ENCODE assay signal across 9 mouse cellular contexts in genomic region chr1:78707280-78707679, GRCm38 (mm10). TPM values are rescaled to one million over a fixed set of nuclear protein-coding genes. Genes with fewer than 3 reads are reported as not detected.
DNase-seq lines count a peak whose midpoint lies in the region; TF ChIP-seq lines count a peak whose summit lies in the region.
"Had no signal": no experiment of that assay in that cellular context is flagged by ENCODE, and none has a peak within 500 bp of the region (broad histone marks: within the 10 kb centered on the region; RNA-seq: fewer than 3 reads in every experiment).

No protein-coding gene starts in this region.

- no peaks in the 10 kb centered on the region for H3K79me2 ChIP-seq in MEL (ENCODE audit: control insufficient read depth, insufficient read depth, low read length, poor library complexity)

- no peaks in the 10 kb centered on the region for H3K27me3 ChIP-seq in MEL (ENCODE audit: control insufficient read depth in 1 of 2, insufficient read depth in 2 of 2, low read length in 2 of 2)
- H3K27me3 ChIP-seq: megakaryocyte, embryonic 14.5 days had no signal

- H3K27ac ChIP-seq in left cerebral cortex, adult 2 months = no peak overlapping the region
- H3K27ac ChIP-seq in MEL (ENCODE audit: control insufficient read depth, low read depth, low read length) = no peak overlapping the region

- no peaks in the 10 kb centered on the region for H3K9me3 ChIP-seq in MEL (replicated peaks; ENCODE audit: insufficient read depth, low read length)
- H3K9me3 ChIP-seq: megakaryocyte, embryonic 14.5 days had no signal

- H3K4me1 ChIP-seq in MEL (ENCODE audit: control insufficient read depth in 1 of 2, insufficient read depth in 2 of 2, low read length in 2 of 2) = no peaks in the 10 kb centered on the region

- no peak for TF ChIP-seq POLR2A in MEL (IDR thresholded peaks at IDR 0.05; ENCODE audit: control insufficient read depth in 1 of 2, insufficient read depth in 1 of 2, low read depth in 1 of 2, low read length in 2 of 2, poor library complexity in 1 of 2)

- peak; percentile 36 to 48 for DNase-seq in cerebellum, postnatal 10 days
- no peak for DNase-seq in cerebellum, adult 8-10 months
- DNase-seq in left cerebral cortex, adult 2 months (ENCODE audit: extremely low spot score in 1 of 2, low spot score in 2 of 2) = no peak
- DNase-seq in left cerebral cortex, adult 11 months (ENCODE audit: low spot score) = no peak
- peak; percentile 59 for DNase-seq in MEL (ENCODE audit: low read depth, low spot score)
- DNase-seq in mesoderm, embryonic 11.5 days (ENCODE audit: low read depth, low spot score) = peak; percentile 13
- no peak for DNase-seq in urinary bladder, postnatal 25 days (ENCODE audit: low spot score)
- no peak for DNase-seq in heart, adult 18-20 months

- intact Hi-C loops in left cerebral cortex, adult 2 months (cut with DNase I) = no loop called here

- no peak overlapping the region for H3K4me3 ChIP-seq in left cerebral cortex, adult 2 months
- no peak overlapping the region for H3K4me3 ChIP-seq in MEL (ENCODE audit: control insufficient read depth in 1 of 2, insufficient read depth in 1 of 2, low read depth in 2 of 2, low read length in 2 of 2)
- H3K4me3 ChIP-seq: megakaryocyte, embryonic 14.5 days had no signal

- no peak for TF ChIP-seq EP300 in MEL (IDR thresholded peaks at IDR 0.05; ENCODE audit: low read depth in 1 of 2, low read length in 2 of 2)

- peak; percentile 29 for TF ChIP-seq RAD21 in MEL (IDR thresholded peaks at IDR 0.05; ENCODE audit: low read depth, low read length)

- no peak overlapping the region for H3K9ac ChIP-seq in MEL (ENCODE audit: control insufficient read depth, low read depth, low read length, poor library complexity, severe bottlenecking)

- H3K36me3 ChIP-seq in MEL (ENCODE audit: control insufficient read depth in 1 of 2, insufficient read depth in 2 of 2, low read length in 2 of 2) = peaks cover 0 to 2% of the 10 kb centered on the region in 2 experiments; a peak in 2 of 4 replicates

- TF ChIP-seq CTCF in left cerebral cortex, adult 2 months (IDR thresholded peaks at IDR 0.05) = peak; percentile 62
- peak in 2 of 3 experiments; percentile 26 to 41; a peak in 3 of 6 replicates for TF ChIP-seq CTCF in MEL (IDR thresholded peaks at IDR 0.05 in 2 of 3, conservative IDR thresholded peaks at IDR 0.05 in 1 of 3; ENCODE audit: control insufficient read depth in 1 of 3, insufficient read depth in 1 of 3, low read depth in 2 of 3, low read length in 3 of 3, poor library complexity in 1 of 3, severe bottlenecking in 1 of 3)

TF ChIP-seq in MEL, 35 proteins besides CTCF, POLR2A, EP300 and RAD21:
- 0 out of 2 replicates have a peak, but pooled peaks have one; percentile 30 for TF ChIP-seq MYC (IDR thresholded peaks at IDR 0.05; ENCODE audit: low read depth, low read length)
- no peak for TF ChIP-seq POLR2AphosphoS2 (IDR thresholded peaks at IDR 0.05; ENCODE audit: low read length)
- TF ChIP-seq SMC3 (IDR thresholded peaks at IDR 0.05; ENCODE audit: low read depth, low read length) = 0 out of 2 replicates have a peak, but pooled peaks have one; percentile 31
- no peak for TF ChIP-seq ZNF384 (IDR thresholded peaks at IDR 0.05; ENCODE audit: low read depth, low read length)
- TF ChIP-seq JUND (IDR thresholded peaks at IDR 0.05; ENCODE audit: low read depth, low read length) = no peak
- no peak for TF ChIP-seq E2F4 (IDR thresholded peaks at IDR 0.05; ENCODE audit: borderline replicate concordance, low read depth, low read length)
- no peak for TF ChIP-seq MAX (IDR thresholded peaks at IDR 0.05; ENCODE audit: low read length)
- TF ChIP-seq USF1 (IDR thresholded peaks at IDR 0.05; ENCODE audit: low read depth, low read length) = peak; percentile 44; the same call in 1 of the 2 replicates
- TF ChIP-seq UBTF (IDR thresholded peaks at IDR 0.05; ENCODE audit: borderline replicate concordance, insufficient read depth, low read depth, low read length) = no peak
- no peak for TF ChIP-seq CHD2 (IDR thresholded peaks at IDR 0.05; ENCODE audit: low read length)
- no peak for TF ChIP-seq GABPA (IDR thresholded peaks at IDR 0.05; ENCODE audit: low read depth, low read length)

RNA-seq across cellular contexts. Expression of gene Utp14b, which starts 49.4 kb away (rescaled TPM):
- 10 to 100 TPM; 17.0 to 25.6 TPM for total RNA-seq in left cerebral cortex, adult 2 months (2021)
- total RNA-seq in MEL (2012; rRNA removed) = 9.5 and 9.6 TPM in 2 replicates
- 1 to 10 TPM in 1 of 2 experiments, not detected in 1; 6.5 TPM for polyA plus RNA-seq in MEL (2012; ENCODE audit: insufficient read depth in 1 of 2, insufficient read length in 2 of 2, low read depth in 1 of 2, low replicate concordance in 2 of 2, missing spikeins in 1 of 2)
- under 1 TPM; 0.87 to 0.99 TPM for total RNA-seq in heart, adult 18-20 months (2021)

RNA-seq across cellular contexts. Expression of gene Acsl3, which starts 49.7 kb away (rescaled TPM):
- total RNA-seq in left cerebral cortex, adult 2 months (2021) = 100 to 1,000 TPM; 166 to 169 TPM
- total RNA-seq in MEL (2012; rRNA removed) = 32.9 and 39.4 TPM in 2 replicates
- polyA plus RNA-seq in MEL (2012; ENCODE audit: insufficient read depth in 1 of 2, insufficient read length in 2 of 2, low read depth in 1 of 2, low replicate concordance in 2 of 2, missing spikeins in 1 of 2) = 10 to 100 TPM in 1 of 2 experiments, not detected in 1; 38.9 TPM
- total RNA-seq in heart, adult 18-20 months (2021) = 1 to 10 TPM; 4.4 to 5.5 TPM

Comparison
In these comparisons a context has a peak if more than half of its experiments do, and no peak if none do; other contexts are left out.
1. DNase-seq: peak in cerebellum, postnatal 10 days (2 of 2), MEL (single experiment) and mesoderm, embryonic 11.5 days (single experiment); none in cerebellum, adult 8-10 months (single experiment), left cerebral cortex, adult 2 months (0 of 2), left cerebral cortex, adult 11 months (single experiment), urinary bladder, postnatal 25 days (single experiment) and heart, adult 18-20 months (0 of 2).